Mouse (Mus musculus) heart, adult 2 months (tissue): ENCODE measurements at regions not wholly inside any gene's neighbourhood (a gene's known extent, or its start where the extent isn't known, plus 50 kb on each side); places are given as distances from the start of the nearest gene placed in this dataset.

ENCODE experiments used
- EP300 ChIP-seq: fragments of 200-500 bp; IDR thresholded peaks from 2 replicates; pipeline ENCODE4 v1.6.1; 2011; ENCODE audit warnings: low read depth, low read length, control low read depth; ENCODE audit not compliant: insufficient read depth
- POLR2A ChIP-seq: fragments of 200-500 bp; IDR thresholded peaks from 2 replicates; pipeline ENCODE4 v1.6.1; 2011; ENCODE audit warnings: mild to moderate bottlenecking, low read depth, low read length, control low read depth; ENCODE audit not compliant: insufficient read depth

- TF ChIP-seq EP300 (no peak), POLR2A (no peak)
Observed at GRCm38 (mm10) chr1:76880783-76881145, 634.1 kb downstream of the Epha4 start.
